Mouse (Mus musculus) lung, postnatal 4 days (tissue): Measurements from ENCODE around the gene Bmp10.
A peak's percentile ranks its signal among the peaks of the same experiment; 100 is the strongest.

Source experiments
- DNase-seq, 2 experiments: peaks; one replicate each; pipeline ENCODE4 v3.0.0; 2021

Gene Bmp10

DNA sequence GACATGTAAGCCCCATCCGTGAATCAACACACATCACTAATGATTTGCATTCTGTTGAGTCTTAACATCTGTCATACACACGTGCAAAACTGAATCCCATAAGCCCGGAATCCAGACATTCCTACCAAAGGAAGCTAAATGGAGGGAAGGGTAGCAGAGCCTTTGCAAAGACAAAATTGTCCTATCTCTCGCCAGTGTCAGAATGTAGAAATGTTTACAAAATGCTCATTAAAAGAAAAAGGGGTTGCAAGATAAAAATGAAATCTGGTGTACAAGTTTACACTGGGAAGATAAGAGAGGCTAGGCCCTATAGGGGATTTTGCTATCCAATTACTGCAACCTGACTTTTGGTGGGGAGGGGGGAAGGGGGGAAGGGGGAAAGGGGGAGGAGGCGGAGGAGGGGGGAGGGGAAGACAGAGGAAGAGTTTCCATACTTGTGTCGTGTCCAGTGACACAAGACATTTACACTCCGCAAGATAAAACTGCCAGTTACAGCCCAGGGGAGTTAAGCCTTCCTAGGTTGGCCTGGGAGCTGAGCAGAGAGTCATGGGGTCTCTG is at the start of gene Bmp10:
TSS of gene Bmp10 (plus strand) at position 508 of the 558 bp plus-strand sequence.
- DNase-seq = no peak

DNA sequence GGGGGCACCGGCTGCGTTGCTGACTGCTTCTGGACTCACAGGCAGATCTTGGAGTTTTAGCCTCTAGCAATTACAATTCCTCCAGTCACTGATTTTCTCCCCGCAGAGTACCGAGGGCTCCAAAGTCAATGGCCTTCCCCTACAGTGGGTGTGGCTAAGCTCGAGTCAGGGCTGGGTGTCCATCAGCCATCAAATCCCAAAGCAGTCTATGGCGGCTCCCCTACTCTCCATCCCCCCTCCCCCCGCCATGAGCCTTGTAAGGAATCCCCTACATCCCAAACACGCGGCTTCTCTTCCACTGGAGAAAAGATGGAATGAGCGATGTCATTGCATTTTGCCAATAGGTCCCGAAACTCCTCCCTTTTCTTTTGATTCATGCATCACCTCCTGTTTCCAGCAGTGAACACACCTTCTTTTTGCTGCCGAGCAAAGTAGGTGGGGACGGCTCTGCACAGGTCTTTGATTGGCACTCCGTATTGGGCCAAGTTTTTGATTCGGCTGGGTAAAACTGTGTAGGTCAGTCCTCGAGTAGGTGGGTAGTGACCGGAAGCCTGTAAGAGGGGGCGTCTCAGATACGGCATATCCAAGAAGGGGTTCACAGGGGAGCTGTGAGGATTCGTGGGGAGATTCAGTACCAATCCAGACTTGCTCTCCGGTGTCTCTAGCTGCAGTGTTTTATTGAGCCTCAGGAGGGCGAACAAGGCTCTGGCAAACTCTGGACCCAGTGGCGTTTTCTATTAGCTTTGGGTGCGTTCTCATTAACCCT is 44.7 kb upstream of the Bmp10 start:
- peak in 1 of 2 experiments; percentile 53 for DNase-seq

GRCm38 (mm10) chr6:87384761-87385160 is 44.0 kb upstream of the Bmp10 start:
- no peak for DNase-seq

DNA sequence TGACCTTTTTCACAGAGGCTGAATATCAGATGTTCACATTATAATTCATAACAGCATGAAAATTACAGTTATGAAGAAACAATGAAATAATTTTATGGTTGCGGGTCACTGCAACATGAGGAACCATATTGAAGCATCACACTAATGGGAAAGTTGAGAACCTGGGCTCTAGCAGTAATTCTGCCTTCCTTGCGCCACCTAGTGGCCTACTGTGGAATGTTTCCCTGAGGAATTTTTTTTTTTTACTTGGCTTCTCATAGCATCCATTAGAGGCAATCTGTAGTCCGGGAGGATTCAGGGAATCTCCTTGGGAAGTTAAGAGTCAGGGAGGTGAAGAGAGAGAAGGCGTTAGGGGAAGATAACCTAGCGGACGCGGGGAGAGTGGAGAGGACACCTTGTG is 42.6 kb upstream of the Bmp10 start:
- peak in 1 of 2 experiments; percentile 75 for DNase-seq

- no peak for DNase-seq
Observed at GRCm38 (mm10) chr6:87386681-87387080, 42.1 kb upstream of the Bmp10 start.

- DNase-seq = no peak
Observed at GRCm38 (mm10) chr6:87388877-87389276, 39.9 kb upstream of the Bmp10 start, which contains the start of gene Gkn3. TSS of gene Gkn3 (minus strand) at chr6:87388935.

- no peak for DNase-seq
Observed at GRCm38 (mm10) chr6:87389455-87389989, 39.3 kb upstream of the Bmp10 start.

- peak; percentile 33 to 49 for DNase-seq
Observed at GRCm38 (mm10) chr6:87393466-87394205, 35.2 kb upstream of the Bmp10 start.

DNA sequence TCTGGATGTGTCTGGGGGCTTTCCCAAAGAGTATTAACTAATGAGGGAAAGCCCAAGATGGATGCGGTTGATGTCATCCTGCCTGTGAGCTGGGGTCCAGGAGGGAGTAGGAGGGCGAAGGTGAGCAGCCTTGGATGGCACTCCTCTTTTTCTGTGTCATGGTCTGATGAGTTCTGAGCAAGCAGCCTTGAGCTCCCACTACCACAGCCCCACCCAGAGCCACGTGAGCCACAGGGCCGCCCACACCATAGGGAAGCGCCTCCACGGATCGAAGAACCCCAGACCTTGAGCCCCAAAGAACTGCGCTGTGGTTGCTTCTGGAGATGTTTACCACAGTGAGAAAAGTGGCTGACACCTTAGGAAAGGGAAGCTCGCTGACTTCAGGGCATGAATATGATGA is 34.0 kb upstream of the Bmp10 start:
- DNase-seq = no peak

DNA sequence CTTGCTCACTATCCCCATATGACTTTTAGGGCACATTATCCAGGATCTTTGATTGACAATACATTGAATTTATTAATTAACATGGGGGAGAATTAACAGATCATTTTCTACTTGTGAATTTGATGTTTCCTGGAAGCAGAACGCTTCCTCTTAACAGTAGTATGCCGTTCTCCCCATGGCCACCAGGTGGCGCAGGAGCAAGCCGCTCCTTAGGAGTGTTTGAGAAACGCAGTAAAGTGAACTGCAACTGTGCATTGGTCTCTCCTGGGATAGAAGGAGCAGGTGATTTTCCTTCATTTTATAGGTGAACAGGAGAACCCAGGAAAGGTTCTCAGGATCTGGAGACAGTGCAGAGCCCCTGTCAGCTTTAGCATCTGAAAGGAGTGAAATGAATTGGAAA is 29.7 kb upstream of the Bmp10 start:
- peak; percentile 65 to 78 for DNase-seq

DNA sequence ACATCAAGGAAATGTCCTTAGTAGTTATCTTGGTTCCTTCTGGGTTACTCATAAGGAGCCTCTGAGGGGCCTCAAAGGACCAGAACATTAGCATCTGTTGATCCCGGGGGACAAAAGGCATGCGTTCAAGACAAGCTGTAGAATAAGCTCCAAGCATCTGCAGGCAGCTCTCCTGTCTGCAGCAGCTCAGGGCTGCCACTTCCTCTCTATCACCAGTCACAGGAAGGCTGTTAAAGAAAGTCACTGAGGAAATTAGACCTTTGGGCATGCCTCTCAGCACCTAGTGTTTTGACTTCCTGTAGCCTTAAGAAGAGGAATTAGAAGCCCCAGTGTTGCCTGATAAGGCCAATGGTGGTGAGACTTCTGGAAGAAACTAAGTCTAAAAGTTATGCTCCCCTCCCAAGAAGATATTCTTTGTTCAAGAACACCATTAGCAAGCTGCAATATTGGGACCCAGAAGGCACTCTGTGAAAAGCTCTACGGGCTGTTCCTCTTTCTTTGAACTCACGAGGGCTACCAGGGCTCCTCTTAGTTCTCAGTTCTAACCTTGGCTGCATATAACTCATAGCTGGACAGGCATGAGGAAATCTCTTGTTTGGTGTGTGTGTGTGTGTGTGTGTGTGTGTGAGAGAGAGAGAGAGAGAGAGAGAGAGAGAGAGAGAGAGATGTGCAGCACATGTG is 28.8 kb upstream of the Bmp10 start:
- no peak for DNase-seq

- DNase-seq = no peak
Observed at GRCm38 (mm10) chr6:87401456-87401855, 27.3 kb upstream of the Bmp10 start.

DNA sequence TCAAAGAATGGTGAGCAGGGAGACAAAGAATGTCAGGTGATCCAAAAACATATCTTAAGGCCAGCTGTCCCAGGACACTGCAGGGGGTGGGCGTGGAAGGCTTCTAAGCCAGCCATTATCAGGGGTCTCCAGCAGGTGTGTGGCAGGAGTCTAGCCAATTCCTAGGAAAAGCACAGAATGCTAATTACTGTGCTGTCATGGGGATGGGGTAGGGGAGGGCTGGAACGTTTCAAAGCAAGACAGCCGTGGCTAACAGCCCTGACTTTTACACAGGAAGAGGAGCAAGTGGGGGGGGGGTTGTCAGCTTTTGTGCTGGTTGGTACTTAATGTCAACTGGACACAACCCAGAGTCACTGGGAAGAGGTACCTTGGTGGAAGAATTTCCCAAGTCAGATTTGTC is 16.8 kb upstream of the Bmp10 start:
- no peak for DNase-seq

- no peak for DNase-seq
Observed at GRCm38 (mm10) chr6:87422304-87422703, 6.5 kb upstream of the Bmp10 start.

DNA sequence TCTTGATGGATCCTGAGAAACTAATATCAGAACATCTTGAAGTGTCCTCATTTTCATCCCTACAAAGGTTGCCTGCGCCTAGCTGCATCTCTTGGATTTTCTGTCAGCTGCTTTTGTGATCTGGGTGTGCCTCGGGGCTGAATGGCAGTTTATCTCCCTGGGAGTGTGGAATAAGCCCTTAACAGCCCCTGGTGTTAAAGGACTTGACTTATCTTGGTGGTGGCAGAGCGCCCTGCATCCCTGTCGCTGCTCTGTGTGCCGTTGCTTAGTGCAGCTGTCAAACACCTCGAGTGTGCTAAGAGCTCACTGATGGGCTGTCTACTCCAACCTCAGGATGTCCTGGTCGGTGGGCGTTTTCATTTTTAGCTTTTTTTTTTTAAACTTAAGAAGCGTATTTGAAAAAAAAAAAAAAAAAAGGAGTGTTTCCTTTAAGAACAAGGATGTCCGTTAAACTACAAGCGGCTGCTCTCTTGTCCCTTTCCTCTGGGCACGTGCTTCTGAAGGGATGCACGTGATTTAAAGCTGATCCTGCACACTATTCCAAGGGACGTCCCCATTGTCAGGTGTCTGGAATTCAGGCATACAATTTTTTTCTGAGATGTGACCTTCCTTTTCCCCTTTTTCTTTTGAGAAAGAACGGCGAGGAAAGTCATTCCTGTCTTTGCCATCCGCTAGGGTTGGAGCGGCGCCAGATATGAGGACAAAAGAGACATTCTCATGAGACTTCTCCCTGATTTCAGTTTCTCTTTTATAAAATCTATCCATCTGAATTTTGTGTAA is 4.6 kb upstream of the Bmp10 start:
- peak in 1 of 2 experiments; percentile 39 for DNase-seq

DNA sequence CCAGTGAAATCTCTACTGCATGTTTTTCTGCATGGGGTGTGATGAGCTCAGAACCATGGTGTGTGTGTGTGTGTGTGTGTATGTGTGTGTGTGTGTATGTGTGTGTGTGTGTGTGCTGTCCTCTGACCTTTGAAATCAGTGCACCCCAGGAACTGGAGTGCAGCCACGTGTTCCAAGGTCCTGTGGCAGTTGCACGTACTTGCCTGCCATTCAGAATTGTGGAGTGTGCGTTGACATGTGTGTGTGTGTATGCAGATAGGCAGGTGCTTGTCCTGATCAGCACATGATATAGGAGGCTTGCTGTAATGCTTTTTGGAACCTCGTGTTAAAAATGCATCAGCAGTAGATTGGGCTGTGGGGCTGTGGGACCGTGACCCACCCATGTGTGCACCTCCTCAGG is 1.8 kb upstream of the Bmp10 start:
- DNase-seq = no peak

- DNase-seq = no peak
Observed at GRCm38 (mm10) chr6:87427616-87428015, 1.2 kb upstream of the Bmp10 start.

- DNase-seq = no peak
Observed at GRCm38 (mm10) chr6:87435791-87436190, 7.0 kb downstream of the Bmp10 start.

- no peak for DNase-seq
Observed at GRCm38 (mm10) chr6:87436745-87437144, 8.0 kb downstream of the Bmp10 start.

- DNase-seq = no peak
Observed at GRCm38 (mm10) chr6:87443253-87443652, 14.5 kb downstream of the Bmp10 start.

GRCm38 (mm10) chr6:87445222-87445621 is 16.4 kb downstream of the Bmp10 start:
- no peak for DNase-seq

GRCm38 (mm10) chr6:87447217-87447616 is 18.4 kb downstream of the Bmp10 start:
- no peak for DNase-seq
